Mouse (Mus musculus) lung, postnatal 4 days (tissue): ENCODE measurements around the gene Iqcn.
A peak's percentile ranks its signal among the peaks of the same experiment; 100 is the strongest.

Experiments
- DNase-seq, 2 experiments: peaks; one replicate each; pipeline ENCODE4 v3.0.0; 2021

The Iqcn gene

GRCm38 (mm10) chr8:70703287-70703686 is at the start of gene Iqcn:
Gene Iqcn (plus strand): TSS chr8:70703457.
- DNase-seq, result no peak

GRCm38 (mm10) chr8:70654121-70654520 is 49.1 kb upstream of the Iqcn start:
- no peak for DNase-seq

DNA sequence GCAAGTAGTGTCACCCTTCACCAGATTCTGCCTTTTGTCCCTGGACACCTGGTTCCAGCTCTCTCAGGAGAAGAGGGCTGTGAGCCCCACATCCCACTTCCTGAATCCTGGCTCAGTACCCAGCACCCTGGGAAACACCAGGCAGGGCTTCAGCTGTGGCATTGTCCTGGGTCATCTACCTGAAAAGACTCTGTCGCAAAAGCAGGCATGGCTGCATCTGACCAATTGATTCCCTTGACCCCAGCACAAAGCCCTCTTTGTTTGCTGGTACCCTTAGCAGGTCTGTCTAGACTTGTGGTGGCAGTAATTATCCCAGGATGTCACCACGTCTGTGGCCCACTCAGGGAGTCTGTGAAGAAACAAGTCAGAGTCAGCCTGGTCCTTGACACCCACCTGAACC is 47.8 kb upstream of the Iqcn start:
- no peak for DNase-seq

GRCm38 (mm10) chr8:70656193-70656790 is 47.0 kb upstream of the Iqcn start:
- no peak for DNase-seq

DNA sequence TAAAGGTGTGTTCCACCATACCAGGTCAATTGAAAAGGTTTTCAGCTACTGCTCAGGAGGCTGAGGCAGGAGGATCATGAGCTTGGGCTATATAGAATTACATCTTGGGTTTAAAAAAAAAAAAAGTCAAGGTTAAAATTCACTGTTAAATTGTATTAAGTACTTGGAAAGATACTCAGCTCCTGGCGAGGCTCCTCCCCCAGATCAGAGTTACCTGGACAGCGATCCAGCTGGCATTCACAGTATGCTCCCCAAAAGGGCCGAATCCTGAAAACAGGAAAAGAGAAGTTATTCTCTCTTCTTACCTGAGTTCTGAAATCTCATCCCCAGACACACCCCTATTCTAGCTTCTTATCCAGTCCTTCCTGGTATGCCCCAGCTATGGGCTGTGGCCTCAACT is 46.0 kb upstream of the Iqcn start:
- no peak for DNase-seq

DNA sequence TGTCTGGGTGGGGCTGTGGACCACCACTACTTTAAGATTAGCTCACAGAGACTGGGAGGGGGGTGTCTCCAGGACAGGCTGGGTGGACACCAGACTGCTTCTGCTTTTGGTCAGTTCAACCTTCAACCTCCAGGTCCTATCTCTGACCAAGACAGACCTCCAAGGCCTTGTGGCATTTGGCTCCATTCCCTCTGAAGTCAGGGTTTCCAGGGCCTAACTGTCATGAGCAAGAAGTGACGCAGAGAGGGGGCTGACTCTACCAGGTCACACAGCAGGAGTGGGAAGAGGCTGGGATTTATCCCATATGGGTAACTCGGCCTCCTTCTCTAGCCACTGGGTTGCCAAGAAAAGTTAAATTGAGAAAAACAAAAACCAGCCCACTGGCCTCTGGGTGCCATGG is 45.5 kb upstream of the Iqcn start:
- no peak for DNase-seq

DNA sequence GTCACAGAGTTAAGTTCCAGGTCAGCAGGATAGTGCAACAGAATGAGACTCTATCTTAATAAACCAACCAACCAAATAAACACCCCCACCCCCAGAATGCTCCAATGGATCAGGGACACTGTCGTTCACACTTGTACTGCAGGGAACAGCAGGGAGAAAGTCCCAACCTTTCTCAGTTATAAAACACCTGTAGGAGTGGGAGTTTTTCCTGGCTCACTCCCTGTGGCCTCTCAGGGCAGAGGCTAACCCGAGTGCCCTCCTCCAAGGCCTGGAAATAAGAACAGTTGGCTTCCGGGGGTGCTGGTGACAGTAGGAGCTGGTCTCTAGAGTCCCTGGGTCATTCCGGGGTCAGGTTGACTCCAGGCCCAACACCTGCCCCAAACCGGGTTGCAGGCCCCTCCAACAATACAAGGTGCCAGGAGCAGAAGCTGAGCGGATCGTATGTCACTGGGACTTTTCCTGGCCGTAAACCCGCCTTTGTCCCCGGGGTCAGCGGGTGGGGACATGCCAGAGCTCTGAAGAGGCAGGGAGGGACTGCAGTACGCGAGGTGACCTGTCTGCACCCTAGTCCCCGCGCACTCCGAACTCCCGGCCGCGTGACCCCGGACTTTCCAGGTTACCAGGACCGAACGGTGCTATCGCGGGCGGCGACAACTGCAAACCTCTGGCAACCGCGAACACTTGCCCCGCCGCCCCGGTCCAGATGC is 44.2 kb upstream of the Iqcn start:
- DNase-seq, result no peak

GRCm38 (mm10) chr8:70659604-70660272 is 43.5 kb upstream of the Iqcn start:
- peak; percentile 95 to 97 for DNase-seq

DNA sequence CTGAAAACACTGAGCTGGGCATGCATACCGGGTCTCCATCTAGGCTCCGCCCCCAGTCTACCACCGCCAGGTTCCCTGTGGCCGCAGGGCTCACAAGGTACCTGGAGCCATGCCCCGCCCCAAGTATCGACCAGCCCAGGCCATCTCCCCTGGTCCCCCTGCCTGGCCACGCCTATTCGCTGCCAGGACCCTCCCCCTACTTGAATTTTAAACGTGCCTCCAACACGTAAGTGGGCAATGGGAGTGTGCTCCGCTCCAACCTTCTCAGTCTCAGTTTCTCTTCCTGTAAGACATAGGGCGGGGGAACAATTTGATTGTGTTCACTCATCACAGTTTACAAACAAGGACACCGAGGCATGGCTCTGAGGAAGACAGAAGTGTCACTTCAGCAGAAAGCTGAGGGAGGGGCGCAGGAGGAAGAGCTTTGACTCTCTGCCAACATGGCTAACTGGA is 43.0 kb upstream of the Iqcn start, which contains the start of gene Pgpep1:
TSS of gene Pgpep1 (minus strand) at position 116 of the 453 bp plus-strand sequence.
- peak; percentile 42 to 77 for DNase-seq

- no peak for DNase-seq
Observed at GRCm38 (mm10) chr8:70663691-70664090, 39.6 kb upstream of the Iqcn start.

GRCm38 (mm10) chr8:70664631-70665030 is 38.6 kb upstream of the Iqcn start:
- DNase-seq, result no peak

DNA sequence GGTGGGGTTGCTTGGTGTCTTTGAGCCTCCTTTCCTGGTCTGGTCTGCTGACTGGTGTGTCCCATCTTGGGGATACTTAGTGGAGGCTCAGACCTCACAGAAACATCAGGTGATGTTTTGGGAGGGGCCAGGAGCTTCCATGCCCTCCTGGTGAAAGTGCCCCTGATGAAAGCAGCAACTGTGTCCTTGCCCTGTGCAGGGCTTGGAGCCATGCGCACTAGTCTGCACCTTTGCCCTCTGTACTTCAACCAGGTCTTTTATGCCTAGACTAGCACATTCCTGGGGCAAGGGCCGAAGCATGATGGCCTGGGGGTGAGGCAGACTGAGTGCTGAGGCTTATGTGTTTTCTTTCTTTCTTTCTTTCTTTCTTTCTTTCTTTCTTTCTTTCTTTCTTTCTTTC is 37.7 kb upstream of the Iqcn start:
- no peak for DNase-seq

DNA sequence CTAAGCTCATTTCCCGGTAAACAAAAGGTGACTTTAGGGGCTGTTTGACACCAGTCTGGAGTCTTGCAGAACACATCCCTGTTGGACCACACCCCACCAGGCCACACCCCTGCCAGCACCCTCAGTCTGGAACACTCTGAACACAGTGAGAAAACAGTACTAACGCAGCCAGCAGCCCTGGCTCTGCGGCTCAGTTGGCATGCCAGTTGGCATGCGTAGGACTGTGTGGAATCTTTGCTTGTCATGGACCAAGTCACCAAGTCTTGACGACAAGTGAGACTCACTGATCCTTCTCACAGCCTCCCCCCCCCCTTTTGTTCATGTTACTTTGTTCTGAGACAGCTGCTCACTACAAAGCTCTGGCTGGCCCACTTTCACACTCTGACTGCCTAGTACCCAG is 36.2 kb upstream of the Iqcn start:
- peak in 1 of 2 experiments; percentile 63 for DNase-seq

GRCm38 (mm10) chr8:70671615-70672324 is 31.5 kb upstream of the Iqcn start:
- DNase-seq, result no peak

DNA sequence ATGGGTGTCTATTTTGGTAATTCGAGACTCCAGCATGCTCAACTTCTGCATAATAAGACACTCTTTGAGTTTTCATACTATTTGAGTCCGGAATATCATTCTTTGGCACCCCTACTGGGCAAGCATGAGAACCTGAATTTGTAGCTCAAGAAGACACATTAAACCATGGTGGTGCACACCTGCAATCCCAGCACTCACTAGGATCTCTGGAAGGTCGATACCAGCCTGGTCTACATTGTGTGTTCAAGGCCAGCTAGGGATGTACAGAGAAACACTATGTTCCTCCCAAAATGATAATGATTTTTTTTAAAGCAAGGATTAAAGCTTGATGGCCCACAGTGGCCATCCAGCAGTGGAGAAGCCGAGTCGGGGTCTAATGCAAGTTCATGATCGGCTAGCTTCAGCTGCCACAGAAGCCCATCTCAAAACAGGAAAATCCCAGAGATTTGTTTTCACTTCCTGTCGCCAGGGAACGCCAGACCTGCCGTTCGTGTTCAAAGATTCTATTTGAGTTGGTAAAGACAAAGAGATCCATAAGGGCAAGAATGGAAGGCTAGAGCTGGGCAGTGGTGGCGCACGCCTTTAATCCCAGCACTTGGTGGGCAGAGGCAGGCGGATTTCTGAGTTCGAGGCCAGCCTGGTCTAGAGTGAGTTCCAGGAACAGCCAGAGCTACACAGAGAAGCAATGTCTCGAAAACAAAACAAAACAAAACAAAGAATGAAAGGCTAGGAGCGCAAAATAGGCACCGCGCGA is 30.8 kb upstream of the Iqcn start:
- DNase-seq, result no peak

DNA sequence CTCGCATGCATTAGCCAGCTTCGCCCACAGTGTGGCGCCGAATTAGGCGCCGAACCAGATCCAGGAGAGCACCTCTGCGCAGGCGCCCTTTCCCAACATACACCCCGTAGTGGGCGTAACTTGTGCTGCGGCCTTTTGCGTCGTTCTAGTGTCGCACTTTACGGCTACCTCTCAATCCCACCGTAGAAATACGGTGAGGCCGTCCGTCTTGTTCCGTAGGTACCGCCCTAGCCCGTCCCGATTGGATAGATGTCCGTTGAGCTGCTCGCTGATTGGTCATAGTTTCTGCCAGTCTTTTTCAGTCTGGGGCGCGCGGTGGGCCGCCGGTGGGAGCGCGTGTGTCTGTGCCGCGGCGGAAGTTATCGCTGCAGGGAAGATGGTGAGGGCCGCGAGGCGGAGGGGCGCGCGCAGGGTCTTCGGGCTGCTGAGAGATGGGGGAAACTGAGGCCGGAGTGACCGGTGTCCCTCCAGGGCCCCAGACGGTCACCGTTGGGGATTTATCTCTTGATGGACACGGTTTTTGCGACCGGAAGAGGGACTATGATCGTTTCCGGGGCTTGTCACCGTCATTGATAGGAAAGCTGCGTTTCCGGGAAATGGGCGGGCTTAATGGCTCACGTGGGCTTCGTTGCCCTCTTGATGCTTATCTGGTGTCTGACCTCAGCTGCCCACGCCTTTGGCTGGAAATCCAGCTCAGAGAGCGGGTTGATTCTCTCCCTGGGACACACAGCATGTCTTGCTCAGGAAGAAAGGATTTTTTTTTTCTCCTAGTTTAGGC is 30.0 kb upstream of the Iqcn start, which contains the start of gene Lsm4:
TSS of gene Lsm4 (plus strand) at position 170 of the 778 bp plus-strand sequence.
- DNase-seq, result peak; percentile 97 to 98

GRCm38 (mm10) chr8:70674109-70674508 is 29.1 kb upstream of the Iqcn start:
- DNase-seq, result no peak

GRCm38 (mm10) chr8:70674716-70675115 is 28.5 kb upstream of the Iqcn start:
- no peak for DNase-seq

GRCm38 (mm10) chr8:70675336-70675735 is 27.9 kb upstream of the Iqcn start:
- no peak for DNase-seq

- no peak for DNase-seq
Observed at GRCm38 (mm10) chr8:70677451-70678080, 25.7 kb upstream of the Iqcn start.

GRCm38 (mm10) chr8:70678679-70679078 is 24.6 kb upstream of the Iqcn start:
- DNase-seq, result no peak
